Mouse (Mus musculus): ENCODE results near the gene Smndc1. TPM values are rescaled to one million over a fixed set of nuclear protein-coding genes. Genes with fewer than 3 reads are reported as not detected.
A peak's percentile ranks its signal among the peaks of the same experiment; 100 is the strongest.

Gene Smndc1
- polyA plus RNA-seq (2012; ENCODE audit: insufficient read depth, insufficient read length, missing spikeins): 21.5 and 23.8 TPM in 2 replicates

DNA sequence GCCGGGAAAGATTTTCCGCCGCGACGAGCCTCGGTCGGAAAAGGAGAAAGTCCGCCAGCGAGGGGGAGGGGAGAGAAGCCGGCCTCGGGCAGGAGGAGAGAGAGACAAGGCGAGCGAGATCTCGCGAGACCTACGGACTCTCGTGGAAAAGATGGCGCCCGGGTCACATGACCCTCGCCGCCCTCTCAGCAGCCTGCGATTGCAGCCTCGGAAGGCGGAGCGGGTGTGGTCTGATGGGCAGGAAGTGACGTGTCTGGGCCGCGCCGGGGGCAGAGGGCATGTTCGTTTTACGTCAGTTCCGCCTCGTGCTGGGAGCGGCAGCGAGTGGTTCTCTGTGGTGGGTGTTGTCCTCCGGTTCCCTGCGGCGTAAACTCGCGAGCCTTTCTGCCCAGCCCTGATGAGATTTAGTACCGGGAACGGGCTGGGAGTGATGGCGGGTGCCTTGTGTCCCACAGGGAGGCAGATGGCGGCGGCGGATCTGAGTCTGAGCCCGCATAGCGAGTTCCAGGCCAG lies at the start of gene Smndc1:
Gene Smndc1 (minus strand): TSS at position 84 of the 513 bp plus-strand sequence.
- Histone ChIP-seq H3K4me3 (ENCODE audit: insufficient read depth, low read depth, low read length) (peak within 1 kb of the TSS; percentile 95), H3K4me1 (ENCODE audit: control insufficient read depth, insufficient read depth, insufficient read length, low read length) (peaks cover 3% of the 10 kb centered on the region; the same call in 1 of the 2 replicates), H3K27ac (replicated peaks; ENCODE audit: low read depth, low read length) (peak within 1 kb of the TSS; percentile 85)

DNA sequence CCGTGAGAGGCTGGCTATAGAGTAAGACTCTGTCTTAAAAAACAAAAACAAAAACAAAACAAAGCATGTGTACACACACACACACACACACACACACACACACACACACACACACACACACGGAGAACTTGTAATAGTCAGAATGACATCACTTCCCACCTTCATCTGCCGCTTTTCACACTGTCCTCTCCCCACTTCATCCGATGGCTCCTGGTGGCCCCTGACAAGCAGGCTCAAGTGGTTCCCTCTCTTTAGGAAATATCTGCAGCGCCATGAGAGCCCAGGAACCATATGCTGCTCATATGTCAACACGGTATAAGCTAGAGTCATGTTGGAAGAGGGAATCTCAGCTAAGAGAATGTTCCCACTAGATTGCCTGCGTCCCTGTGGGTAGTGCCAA lies 49.0 kb upstream of the Smndc1 start:
- no peak overlapping the region for H3K4me3 ChIP-seq (ENCODE audit: insufficient read depth, low read depth, low read length)
- H3K4me1 ChIP-seq (ENCODE audit: control insufficient read depth, insufficient read depth, insufficient read length, low read length): peaks cover under 1% of the 10 kb centered on the region

DNA sequence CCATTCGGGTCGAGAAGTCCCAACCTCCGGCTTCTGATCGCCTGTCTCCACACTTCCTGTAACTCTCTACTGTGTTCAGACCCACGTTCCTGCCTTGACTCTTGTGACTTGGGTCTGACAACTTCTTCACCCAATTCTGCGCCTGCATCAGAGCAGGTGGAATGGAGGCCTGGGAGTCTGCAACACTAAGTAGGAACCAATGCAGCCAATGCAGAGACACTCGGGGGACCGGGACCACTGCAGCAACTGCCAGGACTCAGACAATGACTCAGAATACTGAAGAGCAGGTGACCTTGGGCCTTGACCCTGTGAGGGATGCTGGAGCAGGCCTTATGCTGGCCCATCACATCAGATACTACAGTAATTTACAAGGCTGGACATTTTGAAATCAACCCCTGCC lies 47.6 kb upstream of the Smndc1 start:
- Histone ChIP-seq H3K4me1 (ENCODE audit: control insufficient read depth, insufficient read depth, insufficient read length, low read length) (peaks cover 3% of the 10 kb centered on the region), H3K27ac (replicated peaks; ENCODE audit: low read depth, low read length) (peak overlapping the region; percentile 43), H3K4me3 (ENCODE audit: insufficient read depth, low read depth, low read length) (no peak overlapping the region)

More for the DNA sequence above, 49.0 kb upstream of the Smndc1 start:
- no peak overlapping the region for H3K27ac ChIP-seq (replicated peaks; ENCODE audit: low read depth, low read length)

DNA sequence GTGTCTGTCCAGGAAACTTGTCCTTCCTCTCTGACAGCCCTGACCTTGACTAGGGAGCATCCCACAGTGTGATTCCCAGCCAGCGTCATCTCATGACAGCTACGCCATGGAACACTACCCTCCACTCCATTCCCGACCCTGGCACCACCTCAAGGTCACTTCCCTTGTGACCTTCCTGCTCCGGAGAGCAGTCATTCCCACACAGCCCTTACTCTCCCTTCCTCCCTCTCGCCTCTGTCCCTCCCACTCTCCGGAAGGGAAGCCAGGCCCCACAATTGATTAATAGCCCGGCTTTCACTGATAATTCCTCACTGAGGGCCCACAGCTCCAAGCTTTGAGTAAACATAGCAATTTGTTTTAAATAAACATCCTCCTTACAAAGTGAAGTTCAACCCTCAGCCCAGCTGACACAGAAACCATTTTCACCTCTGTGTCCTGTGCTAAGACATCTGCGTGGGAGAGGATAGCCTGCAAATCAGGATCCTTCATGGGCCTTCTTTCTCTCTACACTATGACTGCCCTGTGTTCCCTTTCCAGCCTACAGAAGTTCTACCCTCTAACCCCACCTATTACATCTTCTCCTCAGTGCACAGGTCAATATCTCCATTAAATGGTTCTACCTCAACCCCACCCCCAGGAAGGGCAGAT lies 47.1 kb upstream of the Smndc1 start:
- H3K27ac ChIP-seq (replicated peaks; ENCODE audit: low read depth, low read length): peak overlapping the region; percentile 43
- H3K4me3 ChIP-seq (ENCODE audit: insufficient read depth, low read depth, low read length): no peak overlapping the region

DNA sequence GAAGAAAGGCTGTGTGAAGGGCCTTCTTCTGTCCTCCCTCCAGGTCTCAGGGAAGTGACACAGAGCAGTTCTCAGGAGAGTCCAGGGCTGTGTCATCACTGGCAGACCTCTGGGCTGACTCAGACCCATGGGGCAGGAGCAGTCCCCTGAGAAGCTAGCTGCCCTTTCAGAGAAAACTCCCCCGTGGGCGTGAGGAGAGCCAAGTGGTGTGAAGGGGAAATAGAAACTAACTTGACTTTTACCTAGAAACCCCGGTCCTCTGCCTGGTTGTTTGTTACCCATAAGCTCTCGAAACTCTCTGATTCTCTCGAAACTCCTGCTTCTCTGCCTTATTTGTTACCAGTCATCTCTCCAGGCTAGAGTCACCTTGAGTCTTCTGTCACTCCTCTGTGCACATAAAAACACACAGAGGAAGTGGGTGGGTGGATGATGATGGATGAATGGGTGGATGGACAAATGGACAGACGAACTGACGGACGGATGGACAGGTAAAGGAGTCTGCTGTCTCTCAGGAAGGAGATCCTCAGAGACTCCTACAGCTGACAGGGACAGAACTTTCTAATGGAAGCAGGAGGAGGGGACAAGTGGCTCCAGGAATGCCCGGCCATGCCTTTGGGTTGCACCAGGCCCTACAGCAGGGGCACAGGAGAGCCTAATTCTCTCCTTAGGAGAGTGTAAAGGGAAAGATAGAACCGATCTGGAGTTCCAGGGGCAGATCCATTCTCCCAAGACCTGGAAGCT lies 43.7 kb upstream of the Smndc1 start:
- Histone ChIP-seq H3K27ac (replicated peaks; ENCODE audit: low read depth, low read length) (no peak overlapping the region), H3K4me3 (ENCODE audit: insufficient read depth, low read depth, low read length) (no peak overlapping the region), H3K4me1 (ENCODE audit: control insufficient read depth, insufficient read depth, insufficient read length, low read length) (peaks cover 3% of the 10 kb centered on the region)

More for the DNA sequence above, 47.1 kb upstream of the Smndc1 start:
- H3K4me1 ChIP-seq (ENCODE audit: control insufficient read depth, insufficient read depth, insufficient read length, low read length): peaks cover 3% of the 10 kb centered on the region

DNA sequence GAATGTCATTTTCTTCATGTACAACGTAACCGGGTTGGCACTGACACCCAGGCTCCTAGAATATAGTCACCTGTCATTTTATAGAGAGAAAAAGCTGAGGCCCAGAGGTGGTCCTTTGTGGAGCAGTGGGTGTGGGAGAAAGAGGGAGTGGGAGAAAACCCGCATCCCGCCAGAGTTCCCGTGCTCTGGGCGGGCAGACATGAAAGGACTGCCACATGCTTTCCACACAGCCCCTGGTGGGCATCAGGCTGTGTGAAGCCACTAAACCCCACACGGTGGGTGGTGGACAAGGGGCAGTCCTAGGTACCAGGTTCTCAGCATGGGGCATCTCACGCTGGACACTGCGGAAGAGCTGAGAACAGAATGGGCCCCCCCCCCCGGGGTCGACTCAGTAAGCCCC lies 40.6 kb upstream of the Smndc1 start:
- Histone ChIP-seq H3K4me3 (ENCODE audit: insufficient read depth, low read depth, low read length) (no peak overlapping the region), H3K27ac (replicated peaks; ENCODE audit: low read depth, low read length) (no peak overlapping the region), H3K4me1 (ENCODE audit: control insufficient read depth, insufficient read depth, insufficient read length, low read length) (peaks cover 11% of the 10 kb centered on the region; the same call in 1 of the 2 replicates)

DNA sequence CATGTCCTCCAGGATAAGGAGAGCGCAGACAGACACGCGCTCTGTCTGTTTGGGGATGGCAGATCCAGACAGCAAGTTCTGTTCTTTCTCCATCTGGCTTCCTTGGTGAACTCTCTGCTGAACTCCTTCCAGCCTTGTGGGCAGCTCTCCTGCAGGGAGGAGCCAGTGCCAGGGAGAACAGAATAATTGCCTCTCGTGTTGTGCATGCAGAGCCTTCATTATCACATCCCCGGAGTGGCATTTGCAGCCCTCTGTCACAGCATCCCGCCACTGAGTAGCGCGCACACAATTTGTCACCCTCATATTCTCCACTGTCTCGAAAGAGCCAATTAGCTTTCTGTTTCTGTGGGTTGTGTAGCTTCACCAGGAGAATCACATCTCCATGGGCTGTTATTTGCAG lies 40.0 kb upstream of the Smndc1 start:
- Histone ChIP-seq H3K27ac (replicated peaks; ENCODE audit: low read depth, low read length) (no peak overlapping the region), H3K4me1 (ENCODE audit: control insufficient read depth, insufficient read depth, insufficient read length, low read length) (peaks cover 11% of the 10 kb centered on the region; the same call in 1 of the 2 replicates), H3K4me3 (ENCODE audit: insufficient read depth, low read depth, low read length) (no peak overlapping the region)

DNA sequence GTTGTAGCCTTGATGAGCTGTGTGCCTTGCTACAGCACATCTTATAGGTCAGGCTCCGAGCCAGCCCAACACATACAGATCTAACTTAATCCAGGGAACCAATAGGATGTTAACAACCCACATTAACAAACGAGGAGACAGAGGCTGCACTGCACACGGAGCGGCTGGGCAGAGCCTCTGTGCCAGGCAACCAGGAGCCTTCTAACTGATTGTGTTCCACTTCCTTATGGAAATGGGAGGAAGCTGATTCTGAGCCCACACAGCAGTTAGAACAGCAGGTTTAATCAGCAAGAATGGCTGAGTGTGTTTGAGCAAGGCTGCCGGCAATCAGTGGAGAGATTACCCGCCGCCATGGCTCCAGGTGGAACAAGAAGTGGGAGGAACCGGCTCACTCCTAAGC lies 37.4 kb upstream of the Smndc1 start:
- no peak overlapping the region for H3K27ac ChIP-seq (replicated peaks; ENCODE audit: low read depth, low read length)
- H3K4me3 ChIP-seq (ENCODE audit: insufficient read depth, low read depth, low read length): no peak overlapping the region
- H3K4me1 ChIP-seq (ENCODE audit: control insufficient read depth, insufficient read depth, insufficient read length, low read length): peaks cover 12% of the 10 kb centered on the region; the same call in 1 of the 2 replicates

DNA sequence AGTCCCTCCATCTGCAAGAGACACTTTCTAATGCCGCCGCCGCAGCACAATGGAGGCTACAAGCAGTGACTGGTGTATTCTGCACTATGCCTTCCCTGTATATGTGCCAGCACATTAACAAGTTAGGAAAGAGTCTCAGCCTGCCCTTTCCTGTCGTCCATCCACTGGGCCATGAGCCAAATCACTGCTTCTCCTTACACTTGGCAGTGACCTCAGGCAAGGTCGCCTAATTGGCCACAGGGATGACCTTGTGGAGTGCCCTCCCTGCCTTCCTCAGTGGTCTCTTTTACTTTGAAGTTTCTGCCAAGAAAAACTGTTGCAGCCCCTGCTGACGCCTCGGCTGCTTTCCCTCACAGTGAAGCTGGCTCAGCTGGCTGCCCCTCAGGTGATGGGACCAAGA lies 37.0 kb upstream of the Smndc1 start:
- peaks cover 14% of the 10 kb centered on the region for H3K4me1 ChIP-seq (ENCODE audit: control insufficient read depth, insufficient read depth, insufficient read length, low read length)
- no peak overlapping the region for H3K4me3 ChIP-seq (ENCODE audit: insufficient read depth, low read depth, low read length)
- H3K27ac ChIP-seq (replicated peaks; ENCODE audit: low read depth, low read length): no peak overlapping the region

DNA sequence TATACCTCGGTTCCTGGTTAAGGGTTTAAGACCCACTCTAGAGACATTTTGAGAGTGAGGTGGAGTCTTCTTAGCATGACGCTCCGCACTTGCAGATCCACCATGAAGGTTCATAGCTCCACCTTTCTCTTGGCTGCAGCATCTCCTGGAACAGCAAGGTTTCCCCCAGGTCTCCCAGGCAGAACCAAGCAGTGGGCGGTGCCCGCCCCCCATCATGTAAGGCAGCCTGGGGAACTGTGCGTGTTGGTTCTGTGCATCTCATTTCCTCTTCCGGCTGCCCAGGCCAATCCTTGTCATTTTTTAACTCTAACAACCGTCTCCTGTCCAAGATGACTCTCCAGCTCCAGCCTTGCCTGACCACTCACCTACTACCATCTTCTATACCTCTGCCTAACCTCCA lies 35.4 kb upstream of the Smndc1 start:
- Histone ChIP-seq H3K4me1 (ENCODE audit: control insufficient read depth, insufficient read depth, insufficient read length, low read length) (peaks cover 17% of the 10 kb centered on the region), H3K27ac (replicated peaks; ENCODE audit: low read depth, low read length) (no peak overlapping the region), H3K4me3 (ENCODE audit: insufficient read depth, low read depth, low read length) (no peak overlapping the region)

DNA sequence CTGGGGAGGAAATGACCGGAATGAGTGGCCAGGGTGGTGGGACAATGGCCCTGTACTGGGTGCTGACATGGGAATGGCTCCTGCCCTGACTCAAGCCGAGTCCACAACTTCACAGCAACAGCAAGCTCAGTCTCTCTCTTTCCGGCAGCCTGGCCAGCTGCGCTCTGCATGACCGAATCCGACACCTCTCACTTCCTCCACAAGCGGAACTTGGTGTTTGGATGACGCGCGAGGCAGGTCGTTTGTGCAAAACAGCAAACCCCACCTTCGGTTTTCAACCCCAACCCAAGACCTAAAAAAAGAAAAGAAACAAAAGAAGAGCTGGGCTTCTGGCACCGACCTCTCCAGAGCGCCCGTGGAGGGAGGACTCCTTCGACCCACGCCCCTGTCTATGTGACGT lies 34.3 kb upstream of the Smndc1 start:
- peak overlapping the region; percentile 34; the same call in 1 of the 2 replicates for H3K27ac ChIP-seq (replicated peaks; ENCODE audit: low read depth, low read length)
- H3K4me1 ChIP-seq (ENCODE audit: control insufficient read depth, insufficient read depth, insufficient read length, low read length): peaks cover 17% of the 10 kb centered on the region
- peak overlapping the region; percentile 6; the same call in 1 of the 2 replicates for H3K4me3 ChIP-seq (ENCODE audit: insufficient read depth, low read depth, low read length)

DNA sequence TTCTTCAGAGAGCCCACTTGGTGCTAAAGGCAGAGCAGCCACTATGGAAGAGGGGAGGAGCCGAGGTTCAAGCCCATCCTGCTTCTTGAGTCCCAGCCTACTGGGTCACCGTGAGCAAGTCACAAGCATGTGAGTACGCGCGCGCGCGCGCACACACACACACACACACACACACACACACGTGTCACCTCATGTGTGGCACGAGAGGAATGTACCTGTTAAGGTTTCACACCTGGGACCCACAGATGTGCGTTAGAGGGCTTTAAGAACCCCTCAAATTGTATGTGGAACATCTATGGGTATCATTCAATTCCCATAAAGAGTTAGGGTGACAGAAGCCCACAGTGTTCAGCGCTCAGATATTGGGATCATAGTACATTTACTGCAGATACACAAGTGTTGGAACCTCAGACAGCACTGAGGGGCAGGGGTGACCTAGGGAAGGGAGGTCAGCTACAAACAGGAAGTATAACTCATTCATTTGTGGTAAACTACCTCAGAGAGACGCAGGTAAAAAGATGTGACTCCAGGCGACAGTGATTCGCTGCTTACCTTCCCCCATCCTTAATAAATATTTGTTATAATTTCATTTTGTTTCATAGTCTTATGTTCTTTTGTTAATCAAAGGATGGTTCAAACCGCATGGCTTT lies 33.6 kb upstream of the Smndc1 start:
- Histone ChIP-seq H3K4me1 (ENCODE audit: control insufficient read depth, insufficient read depth, insufficient read length, low read length) (peaks cover 17% of the 10 kb centered on the region), H3K27ac (replicated peaks; ENCODE audit: low read depth, low read length) (peak overlapping the region; percentile 34; the same call in 1 of the 2 replicates), H3K4me3 (ENCODE audit: insufficient read depth, low read depth, low read length) (no peak overlapping the region)

DNA sequence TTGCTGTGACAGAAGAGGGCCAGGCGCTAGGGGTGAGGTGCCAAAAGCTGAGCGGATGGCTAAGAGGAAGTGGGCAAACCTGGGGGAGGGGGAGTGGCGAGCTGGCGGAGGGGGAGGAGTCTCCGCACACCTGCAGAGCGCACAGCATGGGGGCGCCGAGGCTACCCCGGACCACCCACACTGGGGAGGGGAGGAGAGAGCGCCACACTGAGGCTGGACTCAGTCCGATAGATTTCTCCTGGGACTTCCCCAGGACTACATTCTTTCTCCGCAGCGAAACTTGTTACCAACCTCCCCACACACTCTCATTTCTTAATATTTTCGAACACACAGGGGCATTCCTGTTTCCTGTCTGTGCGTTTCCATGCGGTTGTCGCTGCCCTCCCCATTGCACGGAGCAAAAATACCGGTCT lies 33.0 kb upstream of the Smndc1 start:
- H3K27ac ChIP-seq (replicated peaks; ENCODE audit: low read depth, low read length): no peak overlapping the region
- no peak overlapping the region for H3K4me3 ChIP-seq (ENCODE audit: insufficient read depth, low read depth, low read length)

DNA sequence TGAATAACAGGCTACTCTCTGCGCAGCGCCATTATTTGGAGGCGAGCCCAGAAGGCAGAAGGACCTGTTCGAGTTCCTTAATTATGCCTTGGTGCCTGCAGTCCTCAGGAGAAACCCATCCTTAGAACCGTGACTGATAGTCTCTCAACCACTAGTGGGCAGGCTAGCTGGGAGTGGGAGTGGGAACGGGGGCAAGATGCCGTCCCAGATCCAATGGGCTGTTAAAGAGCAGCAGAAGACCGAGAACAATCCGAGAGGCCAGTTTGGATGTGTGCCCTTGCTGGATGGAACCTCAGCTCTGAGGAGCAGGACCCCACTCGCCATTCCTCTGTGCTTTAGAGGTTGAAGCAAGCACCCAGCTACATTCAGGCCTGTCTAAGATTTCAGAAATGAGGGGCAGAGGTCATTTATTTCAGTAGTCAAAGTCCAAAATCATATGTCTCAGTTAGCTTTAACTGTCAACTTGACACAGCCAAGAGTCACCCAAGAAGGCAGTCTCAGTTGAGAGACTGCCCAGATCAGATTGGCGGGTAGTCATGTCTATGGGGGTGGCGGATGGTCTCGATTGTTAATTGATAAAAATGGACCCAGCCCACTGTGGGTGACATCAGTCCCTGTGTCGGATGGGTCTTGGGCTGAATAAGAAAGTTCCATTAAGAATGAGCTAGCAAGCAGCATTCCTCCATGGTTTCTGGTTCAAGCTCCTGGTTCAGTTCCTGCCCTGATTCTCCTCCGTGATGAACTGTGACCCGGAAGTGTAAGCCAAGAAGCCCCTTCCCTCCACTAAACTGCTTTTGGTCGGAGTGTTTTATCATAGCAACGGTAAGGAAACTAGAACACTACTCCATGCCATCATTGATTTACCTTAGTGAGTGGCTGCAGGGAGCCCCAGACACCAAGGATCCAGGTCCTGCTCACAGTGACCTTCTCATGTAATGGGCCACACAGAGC lies 32.3 kb upstream of the Smndc1 start:
- no peak overlapping the region for H3K27ac ChIP-seq (replicated peaks; ENCODE audit: low read depth, low read length)
- H3K4me1 ChIP-seq (ENCODE audit: control insufficient read depth, insufficient read depth, insufficient read length, low read length): peaks cover 16% of the 10 kb centered on the region
- no peak overlapping the region for H3K4me3 ChIP-seq (ENCODE audit: insufficient read depth, low read depth, low read length)

More for the DNA sequence above, 33.0 kb upstream of the Smndc1 start:
- peaks cover 17% of the 10 kb centered on the region for H3K4me1 ChIP-seq (ENCODE audit: control insufficient read depth, insufficient read depth, insufficient read length, low read length)
